Mouse (Mus musculus) ovary, postnatal 14 days (tissue): ENCODE results near the gene Sec14l2.
A peak's percentile ranks its signal among the peaks of the same experiment; 100 is the strongest.

ENCODE experiments used
- DNase-seq: peaks from one replicate; pipeline ENCODE4 v3.0.0; 2022; ENCODE audit warnings: low spot score

The Sec14l2 gene

DNA sequence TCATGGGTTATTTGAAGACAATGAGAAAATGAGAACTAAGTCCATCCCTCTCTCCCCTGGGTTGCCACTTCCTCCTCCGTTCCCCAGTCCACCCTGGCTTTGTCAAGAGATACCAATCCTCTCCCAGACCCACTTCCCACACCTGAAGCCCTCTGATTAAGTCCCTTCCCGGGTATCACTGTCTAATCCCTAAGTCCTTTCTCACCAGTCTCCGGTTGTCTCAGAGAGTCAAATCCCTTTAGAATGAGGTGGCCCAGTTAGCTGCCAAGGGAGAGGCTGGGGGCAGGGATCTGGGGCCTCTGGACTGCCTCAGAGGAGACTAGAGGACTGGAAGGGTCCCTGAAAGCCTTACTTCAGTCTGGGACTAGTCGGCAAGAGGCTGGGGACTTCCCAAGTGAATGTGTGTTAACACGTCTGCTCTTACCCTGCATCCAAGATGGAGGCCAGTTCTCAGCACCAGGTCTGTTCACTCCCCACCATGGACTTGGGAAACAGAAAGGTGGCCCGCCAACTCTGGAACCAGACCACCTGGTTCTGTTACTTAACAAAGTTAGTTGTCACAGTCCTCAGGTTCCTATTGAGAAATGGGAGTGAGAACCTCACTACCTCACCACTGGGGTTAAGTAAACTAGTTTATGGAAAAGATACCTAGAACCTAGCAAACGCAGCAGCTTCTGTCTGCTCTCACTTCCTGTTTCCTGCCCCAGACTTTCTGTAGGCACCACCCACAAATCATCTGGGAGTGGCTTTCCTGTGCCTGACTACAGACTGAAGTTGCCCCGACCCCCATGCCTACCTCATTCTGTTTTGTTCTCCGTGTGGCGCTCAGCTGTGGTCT is at the start of gene Sec14l2:
Gene Sec14l2, minus strand, starts transcription at position 674 of the 838 bp plus-strand sequence.
- DNase-seq: no peak

- no peak for DNase-seq
These were observed 43.4 kb upstream of the Sec14l2 start for GRCm38 (mm10) chr11:4166467-4167090.

DNA sequence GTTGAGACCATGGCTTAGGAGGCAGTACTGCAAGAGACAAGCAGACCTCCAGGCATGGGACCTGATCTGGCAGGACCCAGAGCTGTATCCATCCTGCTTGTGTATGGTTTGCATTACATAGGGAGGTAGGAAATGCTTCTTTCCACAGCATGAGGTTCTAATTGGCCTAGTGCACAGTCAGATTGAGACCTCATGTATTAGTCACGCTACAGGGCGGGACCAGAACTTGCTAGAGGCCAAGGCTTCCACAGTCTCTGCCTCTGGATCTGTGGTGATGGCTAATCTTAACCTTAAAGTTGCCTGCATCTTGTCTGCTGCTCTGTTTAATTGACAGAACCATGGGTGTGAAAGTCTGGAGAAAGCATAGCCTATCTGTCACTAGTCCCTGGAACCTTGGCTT is 41.5 kb upstream of the Sec14l2 start:
- DNase-seq: no peak

DNA sequence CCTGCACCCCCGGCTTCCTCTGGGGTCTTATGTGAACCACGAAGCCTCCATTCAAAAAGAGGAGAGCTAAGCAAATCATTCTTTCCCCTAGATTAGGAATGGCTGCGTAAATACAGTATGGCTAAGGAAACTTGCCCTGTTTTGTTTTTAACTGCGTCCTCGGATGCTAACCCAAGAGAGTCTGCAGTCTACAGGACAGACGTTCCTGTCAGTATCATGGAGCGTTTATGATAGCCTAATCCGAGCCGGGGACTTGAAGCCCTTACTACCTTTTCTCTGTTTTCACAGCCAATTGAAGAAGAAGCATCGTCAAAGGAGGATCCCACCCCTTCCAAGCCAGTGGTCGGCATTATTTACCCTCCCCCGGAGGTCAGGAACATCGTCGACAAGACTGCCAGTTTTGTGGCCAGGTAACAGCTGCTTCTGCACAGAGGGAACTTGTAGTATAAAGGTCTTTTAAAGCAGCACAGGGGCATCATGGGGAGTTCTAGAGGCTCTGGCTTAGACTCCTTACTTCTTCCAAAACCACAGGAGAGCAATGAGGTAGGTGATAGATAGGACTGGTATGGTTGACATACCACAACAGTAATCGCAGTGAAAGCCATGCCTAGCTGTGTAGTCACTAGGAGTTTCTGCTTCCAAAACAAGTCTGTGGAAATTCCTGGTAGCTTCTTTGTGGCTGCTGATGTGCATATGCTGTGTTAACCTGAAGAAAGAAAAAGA is 37.7 kb upstream of the Sec14l2 start:
- DNase-seq: no peak

GRCm38 (mm10) chr11:4159808-4160708 is 36.8 kb upstream of the Sec14l2 start, which contains the start of the genes Ccdc157 and Sf3a1:
Ccdc157 (minus strand) TSS chr11:4160293.
Sf3a1 (plus strand) TSS chr11:4160350.
- DNase-seq: peak; percentile 85

- DNase-seq: no peak
These were observed 35.5 kb upstream of the Sec14l2 start for GRCm38 (mm10) chr11:4158676-4159075.

GRCm38 (mm10) chr11:4155641-4156040 is 32.4 kb upstream of the Sec14l2 start:
- no peak for DNase-seq

- no peak for DNase-seq
These were observed 30.5 kb upstream of the Sec14l2 start for GRCm38 (mm10) chr11:4153694-4154093.

DNA sequence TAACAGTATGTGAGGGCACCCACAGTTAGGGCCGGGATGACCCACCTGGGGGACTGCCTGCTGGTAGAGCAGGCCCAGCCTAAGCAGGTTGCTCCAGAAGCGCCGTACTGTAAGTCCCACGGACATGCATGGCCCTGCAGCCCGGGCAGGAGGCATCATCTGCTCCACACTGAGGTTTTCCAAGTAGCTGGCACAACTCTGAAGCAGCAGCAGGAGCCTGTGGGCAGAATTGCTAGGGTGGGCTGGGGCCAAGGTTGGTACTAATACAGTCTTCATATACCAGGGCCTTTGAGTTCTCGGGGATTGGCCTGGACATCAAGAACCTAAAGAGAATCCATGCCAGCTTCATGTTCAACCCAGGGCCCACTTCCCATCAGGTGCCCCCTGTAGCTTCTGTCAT is 26.7 kb upstream of the Sec14l2 start:
- no peak for DNase-seq

GRCm38 (mm10) chr11:4148536-4149156 is 25.4 kb upstream of the Sec14l2 start:
- DNase-seq: no peak

DNA sequence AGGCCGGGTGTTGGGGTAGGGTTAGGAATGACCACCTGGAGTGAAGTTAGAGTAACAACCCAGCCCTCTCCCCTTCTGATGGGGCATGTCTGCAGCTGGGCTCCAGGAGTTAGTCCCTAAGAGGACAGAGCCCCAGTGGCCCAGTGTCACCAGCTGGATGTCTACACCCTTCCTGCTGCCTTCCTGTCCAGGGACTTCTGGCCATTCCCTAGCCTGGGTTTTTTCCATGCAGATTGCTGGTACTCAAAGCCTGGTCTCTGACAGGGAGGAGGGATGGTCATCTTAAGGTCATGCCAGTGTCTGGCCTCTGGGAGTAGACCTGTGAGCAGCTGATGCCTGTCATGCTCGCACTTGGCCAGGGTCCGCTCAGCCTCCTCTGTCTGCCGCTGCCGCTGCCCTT is 24.9 kb upstream of the Sec14l2 start:
- no peak for DNase-seq

GRCm38 (mm10) chr11:4147098-4147497 is 23.9 kb upstream of the Sec14l2 start:
- no peak for DNase-seq

DNA sequence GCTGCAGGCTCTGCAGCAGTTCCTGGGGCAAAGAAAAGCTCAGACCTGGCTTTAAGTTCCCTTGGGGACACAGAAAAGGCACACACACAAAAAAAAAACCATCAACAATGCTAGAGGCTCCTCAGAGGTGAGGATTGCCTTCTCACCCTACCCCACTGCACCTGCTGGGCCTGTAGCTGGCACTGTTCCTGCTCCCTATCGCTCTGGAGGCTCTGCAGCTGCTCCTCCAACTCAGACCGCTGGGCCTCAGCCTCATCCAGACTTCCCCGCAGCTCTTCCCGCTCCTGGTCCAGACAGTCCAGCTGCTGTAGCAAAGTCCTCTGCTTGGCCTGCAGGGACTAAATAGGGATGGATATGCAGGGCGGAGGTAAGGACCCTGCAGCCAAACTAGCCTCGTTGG is 23.2 kb upstream of the Sec14l2 start:
- no peak for DNase-seq

DNA sequence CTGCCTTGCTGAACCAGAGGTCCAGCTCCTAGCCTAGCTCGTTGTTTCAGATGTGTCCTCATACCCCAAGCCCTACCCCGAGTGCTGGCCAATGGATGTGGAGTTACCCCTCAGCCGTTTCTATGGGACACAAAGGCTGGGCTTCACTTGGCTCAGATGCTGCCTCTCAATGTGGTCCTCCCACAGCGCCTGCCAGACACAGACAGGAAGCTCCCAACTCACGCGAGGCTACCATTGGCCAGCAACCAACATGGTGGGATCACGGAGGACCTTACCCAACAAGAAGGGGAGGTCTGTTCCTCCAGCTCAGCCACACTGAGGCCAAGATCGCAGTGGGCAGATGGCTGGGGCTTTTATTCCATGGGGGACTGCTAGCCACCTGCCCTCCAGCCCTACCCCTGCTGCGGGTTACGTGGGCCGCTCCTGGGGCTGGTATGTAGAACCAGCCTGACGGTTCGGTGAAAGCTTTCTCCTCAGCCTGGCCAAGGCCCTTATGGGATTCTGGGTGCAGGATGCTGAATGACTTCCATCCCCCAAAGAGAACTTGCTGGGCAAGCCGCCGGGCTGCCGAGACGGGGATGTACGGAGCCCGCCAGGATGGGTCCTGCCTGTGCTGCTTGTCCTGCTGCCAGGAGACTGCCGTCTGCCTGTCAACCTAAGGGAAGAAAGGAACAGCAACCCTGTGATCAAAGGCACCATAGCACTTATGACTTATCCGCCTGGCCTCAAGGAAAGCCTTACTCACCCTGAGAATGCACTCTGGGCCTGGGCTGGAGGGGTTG is 20.3 kb upstream of the Sec14l2 start:
- no peak for DNase-seq

DNA sequence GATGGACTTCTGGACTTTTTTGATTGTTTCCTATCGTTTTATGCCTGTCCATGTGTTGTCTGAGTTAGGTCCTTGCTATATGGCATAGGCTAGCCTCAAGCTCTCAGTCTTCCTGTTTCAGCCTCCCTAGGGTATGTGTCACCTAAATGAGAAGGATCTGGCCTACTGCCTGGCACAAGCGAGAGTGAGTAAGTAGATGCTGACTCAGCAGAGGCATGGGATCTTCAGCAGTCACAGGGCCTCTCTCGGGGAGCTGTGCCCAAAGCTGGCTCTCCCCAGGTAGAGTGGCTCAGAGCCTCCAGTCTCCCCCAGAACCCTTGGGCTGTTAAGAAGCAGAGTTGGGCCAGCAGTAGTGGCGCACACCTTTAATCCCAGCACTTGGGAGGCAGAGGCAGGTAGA is 19.1 kb upstream of the Sec14l2 start:
- no peak for DNase-seq

DNA sequence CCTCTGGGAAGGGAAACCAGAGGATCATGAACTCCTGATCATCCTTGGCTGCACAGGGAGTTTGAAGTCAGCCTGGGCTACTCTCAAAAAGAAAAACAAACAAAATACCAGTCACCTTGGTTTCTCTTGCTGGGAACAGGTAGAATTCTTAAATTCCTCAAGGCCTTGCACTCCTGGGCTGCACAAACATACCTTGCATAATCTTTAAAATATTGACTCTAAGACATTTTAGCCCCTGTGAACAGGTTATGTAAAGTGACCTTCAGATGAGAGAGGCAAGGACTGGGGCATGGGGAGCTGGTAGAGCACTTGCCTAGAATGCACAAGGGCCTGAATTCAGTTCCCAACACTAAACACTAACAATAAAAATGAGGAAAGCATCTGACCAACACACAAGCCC is 18.3 kb upstream of the Sec14l2 start:
- no peak for DNase-seq

DNA sequence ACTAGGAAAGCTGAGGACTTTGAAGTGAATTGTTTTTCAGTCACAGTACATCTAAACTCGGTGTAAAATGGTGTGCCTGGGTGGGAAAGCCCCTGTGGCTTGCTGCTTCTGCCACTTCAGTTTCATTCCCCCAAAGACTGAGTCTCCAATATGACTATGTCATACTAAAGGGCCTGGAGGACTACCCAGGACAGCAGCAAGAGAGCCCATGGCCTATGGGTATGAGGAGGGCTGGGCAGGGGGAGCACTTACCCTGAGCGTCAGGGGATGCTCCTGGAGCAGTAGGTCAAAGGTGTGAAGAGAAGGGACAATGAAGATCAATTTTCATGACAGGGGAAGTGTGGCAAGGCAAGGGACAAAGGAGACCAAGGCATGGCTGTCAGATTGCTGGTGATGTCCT is 15.7 kb upstream of the Sec14l2 start:
- no peak for DNase-seq

- peak; percentile 83 for DNase-seq
These were observed 12.0 kb upstream of the Sec14l2 start, which contains the start of gene Rnf215 for GRCm38 (mm10) chr11:4134986-4135935. Rnf215 (plus strand) TSS chr11:4135202.

DNA sequence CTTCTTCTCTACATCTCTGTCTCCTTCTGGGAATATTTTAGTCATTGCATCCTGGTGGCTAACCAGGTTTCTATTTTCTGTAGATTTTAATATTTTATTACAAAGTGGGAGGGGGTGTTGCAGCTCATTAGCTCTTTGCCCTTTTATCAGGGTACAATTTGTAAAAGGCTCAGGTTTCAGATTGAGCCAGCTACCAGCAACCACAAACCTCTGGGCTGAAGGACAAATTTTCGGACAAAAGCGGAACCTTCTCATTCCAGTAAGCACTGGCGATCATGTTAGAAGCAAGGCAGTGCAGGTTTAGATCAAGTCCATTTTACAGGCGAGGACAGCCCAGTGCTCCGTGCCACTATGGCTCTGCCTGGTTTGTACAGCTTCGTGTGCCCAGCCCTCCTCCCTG is 11.2 kb upstream of the Sec14l2 start:
- no peak for DNase-seq
